Mouse (Mus musculus) intestine, embryonic 15.5 days (tissue): ENCODE results near the gene Shb. TPM values are rescaled to one million over a fixed set of nuclear protein-coding genes. Genes with fewer than 3 reads are reported as not detected.

ENCODE experiments used
- ATAC-seq: fragments of 200-750 bp; cut with Nextera tagmentation; 2 replicates; pipeline ENCODE4 v1.8.0; 2017; ENCODE audit warnings: moderate TSS enrichment, moderate library complexity
- H3K27ac ChIP-seq: fragments of 300-500 bp; sonication (generic); 2 replicates; pipeline ENCODE4 v1.5.1; 2015; ENCODE audit warnings: mild to moderate bottlenecking, inconsistent platforms
- H3K27me3 ChIP-seq: fragments of 300-500 bp; sonication (generic); replicated peaks from 2 replicates; pipeline ENCODE4 v1.6.1; 2015; ENCODE audit warnings: inconsistent platforms
- H3K36me3 ChIP-seq: fragments of 300-500 bp; sonication (generic); 2 replicates; pipeline ENCODE4 v1.6.1; 2015; ENCODE audit warnings: inconsistent platforms
- H3K4me1 ChIP-seq: fragments of 300-500 bp; sonication (generic); replicated peaks from 2 replicates; pipeline ENCODE4 v1.6.1; 2015; ENCODE audit warnings: inconsistent platforms
- H3K4me2 ChIP-seq: fragments of 300-500 bp; sonication (generic); replicated peaks from 2 replicates; pipeline ENCODE4 v1.6.1; 2015; ENCODE audit warnings: mild to moderate bottlenecking, inconsistent platforms
- H3K4me3 ChIP-seq: fragments of 300-500 bp; sonication (generic); replicated peaks from 2 replicates; pipeline ENCODE4 v1.5.1; 2015; ENCODE audit warnings: inconsistent platforms
- H3K9ac ChIP-seq: fragments of 300-500 bp; sonication (generic); 2 replicates; pipeline ENCODE4 v1.6.1; 2015; ENCODE audit warnings: inconsistent platforms
- H3K9me3 ChIP-seq: fragments of 300-500 bp; sonication (generic); 2 replicates; pipeline ENCODE4 v1.6.1; 2016; ENCODE audit warnings: inconsistent platforms
- WGBS: fragments of 180-500 bp; shearing (Covaris S2); methylation state at CpG from one replicate; pipeline ENCODE4 v1.1.7; 2015; 5-methylcytosine and 5-hydroxymethylcytosine counted together
- polyA plus RNA-seq: library from polyadenylated mRNA; unstranded; fragments of >200 nt; fragmentation: Nextera tagmentation; extraction: Ambion mirVana; gene quantifications from 2 replicates; pipeline ENCODE4 v1.2.1, GENCODE M21; 2015

The Shb gene
- polyA plus RNA-seq, 1 experiment from 2014 or later = 4.0 TPM

GRCm38 (mm10) chr4:45540151-45540933 lies 8.1 kb upstream of the Shb start:
- H3K9me3 ChIP-seq = no peaks in the 10 kb centered on the region
- no peaks in the 10 kb centered on the region for H3K36me3 ChIP-seq
- H3K4me3 ChIP-seq = no peak overlapping the region
- 66% methylated on average over 15 of the region's 15 CpGs for WGBS
- no peak for ATAC-seq
- no peak overlapping the region for H3K4me2 ChIP-seq
- no peak overlapping the region for H3K9ac ChIP-seq
- no peaks in the 10 kb centered on the region for H3K4me1 ChIP-seq
- H3K27me3 ChIP-seq = no peaks in the 10 kb centered on the region
- H3K27ac ChIP-seq = no peak overlapping the region

DNA sequence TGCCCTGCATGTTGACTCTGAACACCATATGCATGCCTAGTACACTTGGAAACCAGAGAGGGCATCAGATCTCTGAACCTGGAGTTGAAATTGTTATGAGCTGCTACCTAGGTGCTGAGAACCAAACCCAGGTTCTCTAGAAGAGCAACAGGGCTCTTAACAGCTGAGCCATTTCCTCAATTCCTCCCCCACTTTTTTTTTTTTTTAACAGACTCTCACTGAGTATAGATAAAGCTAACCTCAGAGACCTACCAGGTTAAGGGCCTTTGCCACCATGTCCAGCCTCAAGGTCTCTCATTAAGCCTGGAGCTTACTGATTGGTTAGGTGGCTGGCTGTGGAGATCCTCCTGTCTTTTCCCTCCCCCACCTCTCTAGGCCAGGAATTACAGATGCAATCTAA lies 6.9 kb upstream of the Shb start:
- Histone ChIP-seq H3K4me1 (no peaks in the 10 kb centered on the region), H3K9ac (no peak overlapping the region), H3K4me2 (no peak overlapping the region), H3K36me3 (no peaks in the 10 kb centered on the region), H3K9me3 (no peaks in the 10 kb centered on the region), H3K4me3 (no peak overlapping the region), H3K27me3 (no peaks in the 10 kb centered on the region), H3K27ac (no peak overlapping the region)
- no peak for ATAC-seq

GRCm38 (mm10) chr4:45533436-45533940 lies 1.2 kb upstream of the Shb start:
- Histone ChIP-seq H3K4me1 (peaks cover 23% of the 10 kb centered on the region), H3K4me3 (no peak overlapping the region), H3K9me3 (no peaks in the 10 kb centered on the region), H3K27ac (no peak overlapping the region), H3K36me3 (no peaks in the 10 kb centered on the region), H3K9ac (no peak overlapping the region), H3K27me3 (no peaks in the 10 kb centered on the region), H3K4me2 (no peak overlapping the region)
- ATAC-seq = no peak
- WGBS = 65% methylated on average over 1 of the region's 1 CpGs

DNA sequence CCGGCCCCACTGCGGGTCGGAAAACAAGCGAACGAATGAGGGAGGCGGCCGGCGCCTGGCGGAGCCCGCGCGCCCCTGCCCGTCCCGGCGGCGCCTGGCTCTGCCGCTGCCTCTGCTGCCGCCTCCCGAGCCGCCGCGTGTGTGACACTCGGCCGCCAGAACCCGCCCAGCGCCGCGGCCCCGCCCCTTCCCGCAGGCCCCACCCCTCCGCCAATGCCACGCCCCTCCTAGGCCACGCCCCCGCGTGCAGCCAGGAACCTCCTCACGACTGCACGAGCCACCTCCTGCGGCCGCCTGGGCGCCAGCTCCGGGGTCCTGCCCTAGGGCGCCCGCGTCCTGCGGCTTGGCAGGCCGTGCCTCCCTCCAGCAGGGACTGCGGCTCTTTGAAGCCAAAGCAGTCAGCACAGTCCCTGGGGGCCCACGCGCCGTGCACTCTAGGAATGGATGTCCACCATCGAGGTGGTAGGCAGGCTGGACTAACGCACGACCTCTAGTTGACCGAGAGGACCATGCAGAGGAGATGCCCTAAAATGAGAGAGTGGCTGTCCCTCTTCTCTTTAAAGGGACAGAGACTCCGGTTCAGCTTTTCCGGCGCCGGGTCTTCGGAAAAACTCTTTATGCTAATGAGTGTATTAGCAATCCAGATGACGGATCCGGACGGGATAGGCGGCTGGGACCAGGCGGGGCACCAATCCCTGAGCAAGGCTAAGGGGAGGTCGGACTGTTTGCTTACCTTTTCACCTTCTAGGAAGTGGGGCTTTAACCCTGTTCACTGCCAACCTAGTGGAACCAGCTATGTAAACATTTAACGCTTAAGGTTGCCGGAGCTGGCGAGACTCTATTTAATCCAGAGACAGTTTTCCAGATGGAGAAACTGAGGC lies 1.4 kb downstream of the Shb start:
- Histone ChIP-seq H3K36me3 (0 out of 2 replicates have a peak, but pooled peaks cover 4% of the 10 kb centered on the region), H3K4me2 (peak overlapping the region; percentile 98), H3K9me3 (no peaks in the 10 kb centered on the region), H3K4me1 (peaks cover 35% of the 10 kb centered on the region), H3K27ac (peak overlapping the region; percentile 99), H3K9ac (peak overlapping the region; percentile 92), H3K27me3 (no peaks in the 10 kb centered on the region), H3K4me3 (peak overlapping the region; percentile 71)
- under 1% methylated on average over 55 of the region's 68 CpGs for WGBS
- peak; percentile 92 for ATAC-seq

DNA sequence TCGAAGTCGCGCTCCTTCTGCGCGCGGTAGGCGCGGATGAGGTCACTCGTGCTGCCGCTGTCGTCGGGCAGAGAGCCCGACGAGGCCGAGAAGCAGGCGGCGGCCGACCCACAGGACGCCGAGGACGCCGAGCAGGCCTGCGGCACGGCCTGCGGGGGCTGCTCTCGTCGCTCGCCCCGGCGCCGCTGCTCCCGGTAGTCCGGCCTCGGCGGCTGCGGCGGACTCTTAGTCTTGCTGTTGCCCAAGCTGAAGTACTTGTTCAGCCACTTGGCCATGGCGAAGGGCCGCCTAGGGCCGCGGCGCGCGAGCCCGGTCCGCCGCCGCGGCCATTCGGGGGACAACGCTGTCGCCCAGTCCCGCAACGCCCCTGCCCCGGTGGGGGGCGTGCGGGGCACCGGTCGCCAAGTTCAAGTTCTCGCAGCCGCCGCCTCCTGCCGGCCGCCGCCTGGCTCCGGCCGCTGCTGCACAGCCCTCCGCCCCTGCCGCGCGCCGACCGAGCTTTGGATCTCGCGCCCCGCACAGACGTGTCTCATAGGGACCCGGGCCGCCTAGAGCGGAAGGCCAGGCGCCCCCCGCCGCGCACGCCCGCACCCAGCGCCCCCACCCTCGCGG lies 2.2 kb downstream of the Shb start:
- peak; percentile 60; the same call in 1 of the 2 replicates for ATAC-seq
- H3K9me3 ChIP-seq = no peaks in the 10 kb centered on the region
- peaks cover 35% of the 10 kb centered on the region for H3K4me1 ChIP-seq
- H3K4me3 ChIP-seq = peak overlapping the region; percentile 71
- H3K27me3 ChIP-seq = no peaks in the 10 kb centered on the region
- under 1% methylated on average over 88 of the region's 89 CpGs for WGBS
- H3K27ac ChIP-seq = peak overlapping the region; percentile 93
- H3K36me3 ChIP-seq = 0 out of 2 replicates have a peak, but pooled peaks cover 4% of the 10 kb centered on the region
- peak overlapping the region; percentile 98 for H3K4me2 ChIP-seq
- H3K9ac ChIP-seq = peak overlapping the region; percentile 92

- Histone ChIP-seq H3K9ac (peak overlapping the region; percentile 92), H3K4me1 (peaks cover 35% of the 10 kb centered on the region), H3K36me3 (0 out of 2 replicates have a peak, but pooled peaks cover 4% of the 10 kb centered on the region), H3K9me3 (no peaks in the 10 kb centered on the region), H3K27ac (peak overlapping the region; percentile 93), H3K4me3 (peak overlapping the region; percentile 71), H3K27me3 (no peaks in the 10 kb centered on the region), H3K4me2 (peak overlapping the region; percentile 98)
- ATAC-seq = no peak
- WGBS = under 1% methylated on average over 66 of the region's 71 CpGs
Measured at GRCm38 (mm10) chr4:45529201-45529985, 2.9 kb downstream of the Shb start.

GRCm38 (mm10) chr4:45528355-45529198 lies 3.7 kb downstream of the Shb start:
- H3K27ac ChIP-seq = peak overlapping the region; percentile 93; the same call in 1 of the 2 replicates
- H3K36me3 ChIP-seq = 0 out of 2 replicates have a peak, but pooled peaks cover 4% of the 10 kb centered on the region
- peak overlapping the region; percentile 71 for H3K4me3 ChIP-seq
- no peaks in the 10 kb centered on the region for H3K27me3 ChIP-seq
- 4% methylated on average over 21 of the region's 21 CpGs for WGBS
- peak overlapping the region; percentile 98 for H3K4me2 ChIP-seq
- H3K4me1 ChIP-seq = peaks cover 31% of the 10 kb centered on the region
- peak overlapping the region; percentile 92 for H3K9ac ChIP-seq
- ATAC-seq = no peak
- H3K9me3 ChIP-seq = no peaks in the 10 kb centered on the region

DNA sequence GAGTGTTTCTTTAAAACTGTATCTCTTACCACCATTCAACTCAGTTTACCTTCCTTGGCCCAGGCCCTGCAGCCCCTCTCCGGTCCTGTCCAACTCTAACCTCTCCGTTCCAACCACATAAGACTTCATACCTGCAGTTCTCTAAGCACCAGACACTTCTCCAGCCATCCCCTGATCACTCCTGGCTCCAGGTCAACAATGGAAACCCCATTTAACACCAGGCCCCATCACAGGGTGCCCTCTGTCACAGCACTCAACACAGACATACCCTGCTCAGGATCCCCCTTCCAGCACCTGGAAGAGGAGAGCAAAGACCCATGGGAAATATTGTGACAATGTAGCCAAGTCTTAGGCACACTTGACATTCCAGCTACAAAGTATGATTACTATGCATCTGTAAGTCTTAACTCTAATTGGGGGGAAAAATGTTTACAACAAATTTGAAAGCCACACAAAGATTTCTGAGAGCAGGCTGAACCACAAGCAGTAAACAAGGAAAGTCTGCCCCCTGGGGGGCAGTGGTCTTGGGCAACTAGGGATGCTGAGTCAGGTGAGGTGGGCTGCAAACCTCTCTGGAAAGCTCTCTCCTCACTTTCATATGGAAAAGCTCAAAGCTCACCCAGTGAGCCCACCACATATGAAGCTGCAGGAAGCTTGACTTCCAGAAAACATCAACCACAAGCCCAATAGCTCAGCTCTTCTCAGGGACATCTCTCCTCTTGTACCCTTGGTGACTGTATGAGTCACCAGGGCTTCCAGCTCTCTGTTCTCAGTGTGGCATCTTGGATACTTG lies 4.5 kb downstream of the Shb start:
- H3K27ac ChIP-seq = no peak overlapping the region
- H3K9me3 ChIP-seq = no peaks in the 10 kb centered on the region

GRCm38 (mm10) chr4:45526846-45527561 lies 5.3 kb downstream of the Shb start:
- H3K9me3 ChIP-seq = no peaks in the 10 kb centered on the region
- H3K27ac ChIP-seq = no peak overlapping the region
- H3K36me3 ChIP-seq = 0 out of 2 replicates have a peak, but pooled peaks cover 4% of the 10 kb centered on the region
- no peak overlapping the region for H3K9ac ChIP-seq
- peaks cover 31% of the 10 kb centered on the region for H3K4me1 ChIP-seq
- H3K27me3 ChIP-seq = no peaks in the 10 kb centered on the region
- WGBS = 88% methylated on average over 2 of the region's 2 CpGs
- ATAC-seq = no peak
- H3K4me2 ChIP-seq = peak overlapping the region; percentile 98
- no peak overlapping the region; the same call in 1 of the 2 replicates for H3K4me3 ChIP-seq

More for the DNA sequence above, 4.5 kb downstream of the Shb start:
- H3K4me3 ChIP-seq = peak overlapping the region; percentile 71
- no peak for ATAC-seq
- H3K4me1 ChIP-seq = peaks cover 28% of the 10 kb centered on the region
- H3K27me3 ChIP-seq = no peaks in the 10 kb centered on the region
- 93% methylated on average over 2 of the region's 2 CpGs for WGBS
- H3K4me2 ChIP-seq = peak overlapping the region; percentile 98
- H3K9ac ChIP-seq = peak overlapping the region; percentile 92
- H3K36me3 ChIP-seq = 0 out of 2 replicates have a peak, but pooled peaks cover 4% of the 10 kb centered on the region

DNA sequence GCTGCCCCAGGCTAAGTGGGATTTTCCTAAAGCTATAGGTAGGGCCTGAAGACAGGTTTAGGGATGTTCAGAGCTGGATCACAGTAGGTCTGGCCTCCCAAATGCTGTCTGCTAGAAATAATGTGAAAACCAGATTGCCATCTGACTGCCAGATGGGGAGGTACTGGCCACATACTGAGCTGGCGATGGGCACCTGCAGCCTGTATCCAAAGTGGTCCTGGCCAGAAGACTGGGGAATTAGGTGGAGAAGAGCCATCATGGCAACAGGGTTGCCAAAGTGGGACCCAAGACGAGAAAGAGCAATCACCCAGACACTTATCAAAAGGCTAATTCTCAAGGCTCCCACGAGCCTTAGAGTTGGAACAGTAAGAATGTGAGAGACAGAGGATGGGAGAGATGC lies 6.1 kb downstream of the Shb start:
- Histone ChIP-seq H3K9ac (no peak overlapping the region), H3K36me3 (0 out of 2 replicates have a peak, but pooled peaks cover 4% of the 10 kb centered on the region), H3K4me3 (no peak overlapping the region), H3K27ac (no peak overlapping the region), H3K9me3 (no peaks in the 10 kb centered on the region), H3K4me2 (no peak overlapping the region), H3K4me1 (peaks cover 31% of the 10 kb centered on the region), H3K27me3 (no peaks in the 10 kb centered on the region)
- ATAC-seq = no peak
- WGBS = 90% methylated on average over 3 of the region's 3 CpGs
